Mouse (Mus musculus) ES-Bruce4 (cell line): Measurements from ENCODE around the gene Zfp266.

Experiments used
- CTCF ChIP-seq: IDR thresholded peaks from one replicate; pipeline ENCODE4 v1.8.1; 2011; ENCODE audit warnings: low read depth, low read length
- EP300 ChIP-seq: IDR thresholded peaks from 2 replicates; pipeline ENCODE4 v1.6.1; 2011; ENCODE audit warnings: low read depth, low read length; ENCODE audit not compliant: insufficient read depth

- no peak for TF ChIP-seq CTCF
- no peak for TF ChIP-seq EP300
Observed at GRCm38 (mm10) chr9:20479396-20479795, 41.8 kb downstream of the Zfp266 start.
